Mouse (Mus musculus) neural tube, embryonic 15.5 days (tissue): ENCODE results near the gene Elmod1. TPM values are rescaled to one million over a fixed set of nuclear protein-coding genes. Genes with fewer than 3 reads are reported as not detected.
A peak's percentile ranks its signal among the peaks of the same experiment; 100 is the strongest.

Experiments used
- ATAC-seq: fragments of 200-750 bp; cut with Nextera tagmentation; 2 replicates; pipeline ENCODE4 v1.8.0; 2017; ENCODE audit warnings: mild to moderate bottlenecking, moderate TSS enrichment, moderate library complexity; ENCODE audit not compliant: low FRiP score
- H3K27ac ChIP-seq: fragments of 300-500 bp; sonication (generic); replicated peaks from 2 replicates; pipeline ENCODE4 v1.5.1; 2015; ENCODE audit warnings: mild to moderate bottlenecking, inconsistent platforms
- H3K27me3 ChIP-seq: fragments of 300-500 bp; sonication (generic); replicated peaks from 2 replicates; pipeline ENCODE4 v1.6.1; 2015; ENCODE audit warnings: inconsistent platforms
- H3K36me3 ChIP-seq: fragments of 300-500 bp; sonication (generic); 2 replicates; pipeline ENCODE4 v1.6.1; 2015; ENCODE audit warnings: inconsistent platforms
- H3K4me1 ChIP-seq: fragments of 300-500 bp; sonication (generic); 2 replicates; pipeline ENCODE4 v1.6.1; 2015; ENCODE audit warnings: inconsistent platforms
- H3K4me2 ChIP-seq: fragments of 300-500 bp; sonication (generic); 2 replicates; pipeline ENCODE4 v1.6.1; 2015; ENCODE audit warnings: inconsistent platforms, mild to moderate bottlenecking, moderate library complexity
- H3K4me3 ChIP-seq: fragments of 300-500 bp; sonication (generic); replicated peaks from 2 replicates; pipeline ENCODE4 v1.5.1; 2015; ENCODE audit warnings: mild to moderate bottlenecking, inconsistent platforms
- H3K9ac ChIP-seq: fragments of 300-500 bp; sonication (generic); replicated peaks from 2 replicates; pipeline ENCODE4 v1.6.1; 2015; ENCODE audit warnings: mild to moderate bottlenecking, inconsistent platforms
- H3K9me3 ChIP-seq: fragments of 300-500 bp; sonication (generic); replicated peaks from 2 replicates; pipeline ENCODE4 v1.6.1; 2016; ENCODE audit warnings: inconsistent platforms
- WGBS: fragments of 180-500 bp; shearing (Covaris S2); methylation state at CpG from one replicate; pipeline ENCODE4 v1.1.7; 2015; ENCODE audit warnings: mixed read lengths; 5-methylcytosine and 5-hydroxymethylcytosine counted together
- polyA plus RNA-seq: library from polyadenylated mRNA; unstranded; fragments of >200 nt; fragmentation: Nextera tagmentation; extraction: Ambion mirVana; gene quantifications from 2 replicates; pipeline ENCODE4 v1.2.1, GENCODE M21; 2015

Gene Elmod1
- polyA plus RNA-seq, 1 experiment from 2014 or later, result 29.5 TPM

GRCm38 (mm10) chr9:53957021-53957420, 18.1 kb downstream of the Elmod1 start:
- Histone ChIP-seq H3K9me3 (no peaks in the 10 kb centered on the region), H3K27me3 (no peaks in the 10 kb centered on the region), H3K36me3 (no peaks in the 10 kb centered on the region), H3K4me1 (peaks cover 8% of the 10 kb centered on the region), H3K4me3 (no peak overlapping the region), H3K4me2 (no peak overlapping the region), H3K27ac (0 out of 2 replicates have a peak overlapping the region, but pooled peaks have one; percentile 2), H3K9ac (no peak overlapping the region)
- no peak for ATAC-seq
- 53% methylated on average over 11 of the region's 11 CpGs for WGBS

GRCm38 (mm10) chr9:53954853-53955252, 20.2 kb downstream of the Elmod1 start:
- H3K27me3 ChIP-seq, result no peaks in the 10 kb centered on the region
- no peak overlapping the region for H3K4me3 ChIP-seq
- WGBS, result 26% methylated on average over 6 of the region's 6 CpGs
- no peak for ATAC-seq
- no peak overlapping the region; the same call in 1 of the 2 replicates for H3K4me2 ChIP-seq
- H3K9me3 ChIP-seq, result no peaks in the 10 kb centered on the region
- H3K4me1 ChIP-seq, result peaks cover 8% of the 10 kb centered on the region
- H3K27ac ChIP-seq, result no peak overlapping the region
- no peak overlapping the region for H3K9ac ChIP-seq
- H3K36me3 ChIP-seq, result no peaks in the 10 kb centered on the region

DNA sequence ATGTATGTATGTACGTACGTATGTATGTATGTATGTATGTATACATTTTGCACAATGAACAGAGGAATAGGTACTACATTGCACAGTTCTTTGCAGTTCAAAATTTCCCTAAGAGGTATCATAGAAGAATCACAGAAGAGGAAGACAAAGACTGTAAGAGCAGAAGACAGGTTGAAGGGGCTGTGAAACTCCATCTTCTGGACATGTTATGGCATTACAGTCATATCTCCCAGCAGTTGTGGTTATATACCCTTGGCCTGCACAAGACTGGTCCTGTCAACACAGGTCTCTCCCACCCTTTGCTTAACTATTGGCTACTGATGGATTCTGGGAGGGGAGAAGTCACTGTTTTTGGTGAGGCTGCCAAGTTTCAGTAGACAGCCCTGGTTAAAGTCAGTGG, 27.6 kb downstream of the Elmod1 start:
- H3K4me1 ChIP-seq, result no peaks in the 10 kb centered on the region
- no peak for ATAC-seq
- H3K9me3 ChIP-seq, result no peaks in the 10 kb centered on the region
- no peaks in the 10 kb centered on the region for H3K27me3 ChIP-seq
- H3K4me2 ChIP-seq, result no peak overlapping the region
- H3K9ac ChIP-seq, result no peak overlapping the region
- H3K36me3 ChIP-seq, result no peaks in the 10 kb centered on the region
- 94% methylated on average over 2 of the region's 2 CpGs for WGBS
- no peak overlapping the region for H3K27ac ChIP-seq
- no peak overlapping the region for H3K4me3 ChIP-seq

DNA sequence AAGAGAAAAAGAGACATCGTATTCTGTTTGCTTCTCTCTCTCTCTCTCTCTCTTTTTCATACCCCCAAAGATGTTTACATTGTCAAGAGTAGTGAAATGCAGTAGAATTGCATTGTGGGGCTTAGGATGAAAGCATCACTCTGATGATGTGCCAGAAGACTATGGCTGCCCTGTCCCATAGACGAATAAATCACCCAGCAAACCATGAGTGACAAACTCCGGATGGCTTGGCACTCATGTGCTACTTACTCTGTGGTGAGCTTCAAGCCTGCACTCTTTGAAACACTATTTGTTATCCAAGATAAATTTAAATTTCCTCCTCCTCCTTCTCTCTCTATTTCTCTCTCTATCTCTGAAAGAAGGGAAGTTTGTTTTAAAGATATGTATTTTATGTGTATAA, 36.5 kb downstream of the Elmod1 start:
- H3K27ac ChIP-seq, result no peak overlapping the region
- H3K4me1 ChIP-seq, result 0 out of 2 replicates have a peak, but pooled peaks cover 4% of the 10 kb centered on the region
- H3K9me3 ChIP-seq, result no peaks in the 10 kb centered on the region
- H3K4me2 ChIP-seq, result no peak overlapping the region
- H3K9ac ChIP-seq, result no peak overlapping the region
- no peaks in the 10 kb centered on the region for H3K27me3 ChIP-seq
- H3K36me3 ChIP-seq, result no peaks in the 10 kb centered on the region
- no peak for ATAC-seq
- H3K4me3 ChIP-seq, result no peak overlapping the region
- WGBS, result 87% methylated on average over 3 of the region's 3 CpGs

DNA sequence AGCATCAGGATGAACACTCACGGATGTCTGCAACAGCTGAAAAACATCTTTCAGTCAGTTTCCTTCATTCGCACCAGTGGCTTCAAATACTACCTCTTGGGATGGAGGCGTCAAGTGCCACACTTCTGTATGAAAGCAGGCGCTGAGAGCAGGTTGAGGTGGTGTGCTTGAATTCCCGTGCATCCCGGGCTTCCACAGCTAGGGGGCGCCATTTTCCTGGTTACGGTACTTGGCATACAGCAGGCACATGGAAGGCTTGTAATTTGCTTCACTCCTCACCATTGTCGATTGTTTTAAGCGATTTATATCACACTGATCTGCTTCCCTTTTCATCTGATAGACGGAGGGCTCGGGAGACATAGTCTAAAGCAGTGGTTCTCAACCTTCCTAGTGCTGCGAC, 40.9 kb downstream of the Elmod1 start:
- Histone ChIP-seq H3K27ac (no peak overlapping the region), H3K9me3 (no peaks in the 10 kb centered on the region), H3K9ac (no peak overlapping the region), H3K4me3 (no peak overlapping the region), H3K4me2 (no peak overlapping the region), H3K4me1 (peaks cover 12% of the 10 kb centered on the region; the same call in 1 of the 2 replicates), H3K27me3 (no peaks in the 10 kb centered on the region), H3K36me3 (peaks cover 6% of the 10 kb centered on the region)
- 70% methylated on average over 13 of the region's 13 CpGs for WGBS
- no peak for ATAC-seq

DNA sequence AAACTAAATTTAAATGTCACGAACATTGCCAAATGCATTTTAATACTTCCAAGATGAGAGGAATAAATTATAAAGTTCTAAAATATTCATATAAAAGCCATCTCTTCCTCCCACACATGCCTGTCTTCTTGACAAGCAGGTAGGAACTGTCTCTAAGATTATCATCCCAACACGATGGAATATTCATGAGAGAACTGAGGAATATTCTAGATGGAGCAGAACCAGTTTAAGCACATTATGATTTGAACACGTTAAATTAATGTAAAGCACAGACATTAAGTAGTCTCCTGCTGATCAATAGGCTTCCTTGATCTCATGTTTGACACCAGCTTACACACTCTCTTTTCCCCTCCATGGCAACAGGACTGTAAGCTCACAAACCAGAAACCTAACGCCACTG, 41.7 kb downstream of the Elmod1 start:
- H3K4me1 ChIP-seq, result peaks cover 12% of the 10 kb centered on the region; the same call in 1 of the 2 replicates
- no peak overlapping the region for H3K4me2 ChIP-seq
- peaks cover 6% of the 10 kb centered on the region for H3K36me3 ChIP-seq
- H3K27me3 ChIP-seq, result no peaks in the 10 kb centered on the region
- H3K27ac ChIP-seq, result no peak overlapping the region
- H3K9me3 ChIP-seq, result no peaks in the 10 kb centered on the region
- ATAC-seq, result no peak
- H3K4me3 ChIP-seq, result no peak overlapping the region
- WGBS, result 73% methylated on average over 4 of the region's 4 CpGs
- no peak overlapping the region for H3K9ac ChIP-seq

DNA sequence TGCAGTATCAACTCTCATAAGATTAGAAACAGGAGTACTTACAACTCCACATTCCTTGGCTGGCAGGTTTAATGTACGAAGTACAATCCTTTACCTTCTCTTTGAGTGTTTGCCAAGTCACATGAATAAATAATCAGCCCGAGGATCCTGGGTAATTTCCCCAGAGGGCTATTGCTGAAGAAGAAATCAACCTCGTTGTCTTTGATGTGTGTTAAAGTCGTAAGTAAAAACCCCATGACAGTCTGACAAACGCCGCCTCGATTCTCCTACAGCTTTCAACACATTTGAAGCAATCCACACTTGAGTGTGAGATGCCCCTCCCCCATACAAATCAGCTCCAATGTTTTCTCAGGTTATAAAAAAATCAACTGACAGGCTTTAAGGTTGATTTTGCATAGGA, 44.2 kb downstream of the Elmod1 start:
- 15% methylated on average over 7 of the region's 7 CpGs for whole genome bisulfite sequencing
- Histone ChIP-seq H3K27me3 (no peaks in the 10 kb centered on the region), H3K27ac (peak overlapping the region; percentile 71; the same call in 1 of the 2 replicates), H3K36me3 (peaks cover 6% of the 10 kb centered on the region), H3K9ac (no peak overlapping the region), H3K4me3 (no peak overlapping the region), H3K9me3 (no peaks in the 10 kb centered on the region), H3K4me1 (peaks cover 8% of the 10 kb centered on the region; the same call in 1 of the 2 replicates), H3K4me2 (no peak overlapping the region)
- ATAC-seq, result peak; percentile 55

- no peak overlapping the region for H3K4me2 ChIP-seq
- H3K36me3 ChIP-seq, result peaks cover 27% of the 10 kb centered on the region
- peaks cover 10% of the 10 kb centered on the region for H3K4me1 ChIP-seq
- 96% methylated on average over 1 of the region's 1 CpGs for WGBS
- H3K9me3 ChIP-seq, result no peaks in the 10 kb centered on the region
- H3K9ac ChIP-seq, result no peak overlapping the region
- no peak overlapping the region for H3K4me3 ChIP-seq
- ATAC-seq, result no peak
- H3K27ac ChIP-seq, result no peak overlapping the region
- no peaks in the 10 kb centered on the region for H3K27me3 ChIP-seq
These were observed 54.0 kb downstream of the Elmod1 start for GRCm38 (mm10) chr9:53921061-53921460.

DNA sequence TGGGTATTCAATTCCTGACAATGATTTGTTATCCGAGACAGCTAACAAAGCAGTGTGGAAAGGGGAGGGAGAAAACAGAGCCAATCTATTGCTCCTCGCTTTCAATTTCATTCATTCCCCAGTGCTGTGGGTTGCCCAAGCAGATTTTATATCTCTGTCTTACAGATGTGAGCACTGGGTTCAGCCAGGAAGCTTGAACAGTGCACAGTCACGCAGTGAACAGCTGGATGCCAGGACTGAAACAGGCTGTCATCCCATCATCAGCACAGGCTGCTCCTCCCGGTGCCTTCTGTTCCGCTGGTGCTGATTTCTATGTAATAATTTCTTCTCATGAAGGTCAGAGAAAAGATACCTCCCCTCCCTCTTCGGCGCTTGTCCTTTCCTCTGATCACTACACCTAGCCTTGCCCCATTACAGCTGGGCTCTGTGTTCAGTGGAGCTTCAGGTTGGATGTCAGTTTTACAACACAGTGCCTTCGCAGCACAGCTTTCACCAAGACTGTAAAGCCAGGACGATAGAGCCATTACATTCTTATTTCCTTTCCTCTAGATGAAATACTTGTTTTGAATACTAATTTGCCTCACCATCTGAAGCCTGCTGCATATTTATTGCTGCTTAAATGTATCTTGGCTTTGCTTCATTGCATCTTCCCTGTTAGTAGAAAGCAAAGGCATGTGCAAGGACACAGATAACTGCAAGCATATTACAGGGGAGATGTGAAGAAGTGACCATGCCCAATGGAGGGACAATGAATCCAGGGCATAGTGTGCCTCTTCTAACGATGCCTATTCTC, 59.0 kb downstream of the Elmod1 start:
- no peak overlapping the region for H3K4me3 ChIP-seq
- H3K9me3 ChIP-seq, result no peaks in the 10 kb centered on the region
- peak overlapping the region; percentile 17 for H3K4me2 ChIP-seq
- no peak overlapping the region for H3K9ac ChIP-seq
- WGBS, result 33% methylated on average over 10 of the region's 10 CpGs
- peak; percentile 81 for ATAC-seq
- peak overlapping the region; percentile 81 for H3K27ac ChIP-seq
- H3K4me1 ChIP-seq, result peaks cover 26% of the 10 kb centered on the region
- H3K36me3 ChIP-seq, result peaks cover 23% of the 10 kb centered on the region
- H3K27me3 ChIP-seq, result no peaks in the 10 kb centered on the region

DNA sequence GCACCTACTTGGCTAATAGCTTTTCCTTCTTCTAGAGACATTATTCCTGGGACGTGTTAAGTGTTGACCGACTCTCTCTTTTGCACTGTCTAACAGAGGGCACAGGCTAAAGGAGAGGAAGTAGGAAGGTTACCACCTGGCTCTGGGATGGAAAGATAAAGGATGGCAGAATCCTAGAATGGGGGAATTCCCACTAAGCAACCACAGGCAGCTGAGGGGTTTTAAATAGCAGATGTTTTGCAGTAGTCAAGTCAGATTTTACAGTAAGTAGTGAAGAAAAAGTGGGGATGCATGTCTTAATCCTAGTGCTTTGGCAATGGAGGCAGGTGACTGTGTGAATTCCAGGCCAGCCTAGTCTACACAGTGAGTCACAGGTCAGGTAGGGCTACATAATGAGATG, 64.3 kb downstream of the Elmod1 start:
- WGBS, result 74% methylated on average over 2 of the region's 2 CpGs
- 0 out of 2 replicates have a peak, but pooled peaks cover 3% of the 10 kb centered on the region for H3K36me3 ChIP-seq
- no peak for ATAC-seq
- H3K27me3 ChIP-seq, result no peaks in the 10 kb centered on the region
- no peaks in the 10 kb centered on the region for H3K9me3 ChIP-seq
- no peak overlapping the region for H3K4me3 ChIP-seq
- peaks cover 20% of the 10 kb centered on the region for H3K4me1 ChIP-seq
- no peak overlapping the region for H3K9ac ChIP-seq
- H3K4me2 ChIP-seq, result no peak overlapping the region
- H3K27ac ChIP-seq, result no peak overlapping the region; the same call in 1 of the 2 replicates

DNA sequence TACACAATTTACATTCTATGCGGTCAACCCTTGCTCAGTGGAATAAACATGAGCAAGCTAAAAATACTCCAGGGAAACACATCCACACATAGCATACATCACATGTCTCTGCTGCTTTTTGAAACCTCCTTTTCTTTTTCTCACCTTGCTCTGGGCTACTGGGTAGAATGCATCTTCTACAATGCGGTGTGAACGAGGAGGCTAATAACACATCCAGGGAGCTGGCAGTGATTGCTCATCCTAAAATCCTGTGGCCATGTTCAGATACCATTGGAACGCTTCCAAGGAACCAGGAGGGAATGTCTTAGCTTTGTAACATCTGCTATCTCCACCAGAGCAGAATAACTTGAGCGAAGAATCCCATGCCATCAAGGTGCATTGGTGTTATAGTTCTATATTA, 64.8 kb downstream of the Elmod1 start:
- no peak for ATAC-seq
- no peak overlapping the region; the same call in 1 of the 2 replicates for H3K27ac ChIP-seq
- WGBS, result 65% methylated on average over 5 of the region's 5 CpGs

GRCm38 (mm10) chr9:53906798-53907197, 68.3 kb downstream of the Elmod1 start:
- H3K27ac ChIP-seq, result no peak overlapping the region; the same call in 1 of the 2 replicates
- no peak overlapping the region for H3K9ac ChIP-seq
- 0 out of 2 replicates have a peak, but pooled peaks cover 7% of the 10 kb centered on the region for H3K4me1 ChIP-seq
- WGBS, result 66% methylated on average over 10 of the region's 10 CpGs
- H3K9me3 ChIP-seq, result no peaks in the 10 kb centered on the region
- no peaks in the 10 kb centered on the region for H3K27me3 ChIP-seq
- H3K4me2 ChIP-seq, result no peak overlapping the region
- H3K36me3 ChIP-seq, result no peaks in the 10 kb centered on the region
- no peak for ATAC-seq
- H3K4me3 ChIP-seq, result no peak overlapping the region

More for the DNA sequence above, 64.8 kb downstream of the Elmod1 start:
- peaks cover 15% of the 10 kb centered on the region for H3K4me1 ChIP-seq
- no peaks in the 10 kb centered on the region for H3K9me3 ChIP-seq
- H3K9ac ChIP-seq, result no peak overlapping the region
- H3K36me3 ChIP-seq, result 0 out of 2 replicates have a peak, but pooled peaks cover 3% of the 10 kb centered on the region
- no peak overlapping the region for H3K4me2 ChIP-seq
- no peak overlapping the region for H3K4me3 ChIP-seq
- H3K27me3 ChIP-seq, result no peaks in the 10 kb centered on the region
